Mouse (Mus musculus) ES-E14 (cell line): ENCODE data around the gene Hacd4. TPM values are rescaled to one million over a fixed set of nuclear protein-coding genes. Genes with fewer than 3 reads are reported as not detected.

Source experiments
- DNase-seq: peaks from one replicate; pipeline ENCODE4 v3.0.0-alpha.2; 2013; ENCODE audit warnings: low read depth, low spot score
- H3K27ac ChIP-seq: 2 replicates; pipeline ENCODE4 v1.5.1; 2012; ENCODE audit warnings: low read depth, mild to moderate bottlenecking, low read length, moderate library complexity, mixed read lengths; ENCODE audit not compliant: poor library complexity, insufficient read depth, severe bottlenecking
- H3K36me3 ChIP-seq: 2 replicates; pipeline ENCODE4 v1.6.1; 2012; ENCODE audit warnings: mild to moderate bottlenecking, low read length, moderate library complexity, mixed read lengths; ENCODE audit not compliant: control insufficient read depth, poor library complexity, insufficient read depth, severe bottlenecking
- H3K4me1 ChIP-seq, 2 experiments: fragments of 150-350 bp in 1 of 2; sonication (generic) in 1 of 2; 2 replicates each; pipeline ENCODE4 v1.6.1; 2012; ENCODE audit warnings: low read length in 2 of 2, mild to moderate bottlenecking in 1 of 2, mixed read lengths in 1 of 2; ENCODE audit not compliant: control insufficient read depth in 2 of 2, insufficient read depth in 2 of 2, poor library complexity in 1 of 2
- H3K4me3 ChIP-seq, 2 experiments: fragments of 150-350 bp in 1 of 2; sonication (generic) in 1 of 2; 2 replicates each; pipeline ENCODE4 v1.5.1; 2012; ENCODE audit warnings: low read length in 2 of 2, low read depth in 1 of 2, mild to moderate bottlenecking in 1 of 2, mixed read lengths in 1 of 2; ENCODE audit not compliant: insufficient read depth in 1 of 2, poor library complexity in 1 of 2, severe bottlenecking in 1 of 2
- H3K9ac ChIP-seq: 2 replicates; pipeline ENCODE4 v1.6.1; 2012; ENCODE audit warnings: low read depth, mild to moderate bottlenecking, low read length, mixed read lengths; ENCODE audit not compliant: poor library complexity, insufficient read depth, severe bottlenecking
- H3K9me3 ChIP-seq: fragments of 150-350 bp; sonication (generic); 2 replicates; pipeline ENCODE4 v1.6.1; 2012; ENCODE audit warnings: low read depth, mild to moderate bottlenecking, low read length; ENCODE audit not compliant: control insufficient read depth, insufficient read depth
- CHD2 ChIP-seq: IDR thresholded peaks from 2 replicates; pipeline ENCODE4 v1.6.1; 2014; ENCODE audit warnings: mild to moderate bottlenecking, low read depth, low read length, inconsistent platforms
- HCFC1 ChIP-seq: IDR thresholded peaks from 2 replicates; pipeline ENCODE4 v1.6.1; 2012; ENCODE audit warnings: low read length, inconsistent platforms, borderline replicate concordance; ENCODE audit not compliant: insufficient read depth
- MAFK ChIP-seq: IDR thresholded peaks from 2 replicates; pipeline ENCODE4 v1.6.1; 2014; ENCODE audit warnings: mild to moderate bottlenecking, low read depth, low read length, inconsistent platforms; ENCODE audit not compliant: insufficient read depth
- ZC3H11A ChIP-seq: IDR thresholded peaks from 2 replicates; pipeline ENCODE4 v1.6.1; 2012; ENCODE audit warnings: low read depth, mild to moderate bottlenecking, inconsistent platforms, low read length, borderline replicate concordance
- ZNF384 ChIP-seq: IDR thresholded peaks from 2 replicates; pipeline ENCODE4 v1.6.1; 2012; ENCODE audit warnings: low read depth, low read length, inconsistent platforms
- in situ Hi-C, 2 experiments: fragments of 600-800 bp; cut with MboI; formaldehyde crosslinking; loops; one replicate each; pipeline ENCODE4 v1.15.1; 2025; ENCODE audit warnings: low sequenced_read_pairs in 2 of 2, inconsistent platforms in 1 of 2; ENCODE audit not compliant: unreplicated experiment in 2 of 2
- total RNA-seq: library from RNA; depleted of rRNA; stranded (reverse); fragments of 300-350 nt; gene quantifications from 2 replicates; pipeline ENCODE4 v1.2.3, GENCODE M21; 2012

The Hacd4 gene
- total RNA-seq, 1 experiment: 5.7 TPM

DNA sequence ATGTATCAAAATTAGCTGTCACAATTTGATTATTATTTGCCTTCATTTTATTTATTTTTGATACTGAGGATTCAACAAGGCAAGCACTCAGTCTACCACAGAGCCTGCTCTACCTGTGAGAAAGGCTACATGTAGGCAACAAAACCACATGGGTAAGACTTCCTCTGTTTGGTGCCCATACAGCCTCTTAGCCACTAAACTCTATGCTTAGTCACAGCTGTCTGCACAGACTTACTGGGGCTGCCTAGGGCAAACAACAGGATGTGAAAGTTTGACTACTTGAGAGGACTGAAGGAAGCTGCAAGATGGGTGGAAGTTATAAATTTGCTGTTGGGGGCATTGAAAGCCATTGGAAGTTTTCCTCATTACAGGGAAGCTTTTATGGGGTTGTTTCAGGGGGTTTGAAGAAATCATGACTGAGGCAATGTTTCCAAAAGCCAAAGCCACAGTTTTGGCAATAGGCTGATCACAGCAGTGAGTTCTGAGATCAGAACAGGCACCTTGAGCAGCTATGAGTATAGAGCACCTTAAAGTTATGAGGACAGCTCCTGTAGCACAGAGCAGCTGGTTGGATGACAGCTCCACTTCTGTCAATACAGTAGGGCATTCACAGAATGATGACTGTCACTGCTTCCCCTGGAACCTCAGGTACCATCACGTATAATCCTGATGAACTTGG, 11.5 kb upstream of the Hacd4 start:
- DNase-seq: no peak
- Histone ChIP-seq H3K9me3 (no peaks in the 10 kb centered on the region), H3K36me3 (no peaks in the 10 kb centered on the region), H3K4me3 (no peak overlapping the region), H3K4me1 (0 out of 4 replicates have a peak, but pooled peaks cover 0 to 3% of the 10 kb centered on the region in 2 experiments), H3K9ac (no peak overlapping the region), H3K27ac (no peak overlapping the region)
- no peak for TF ChIP-seq HCFC1
- TF ChIP-seq ZC3H11A: no peak
- no peak for TF ChIP-seq ZNF384
- no peak for TF ChIP-seq CHD2
- no peak for TF ChIP-seq MAFK
- in situ Hi-C loops: no loop called here

DNA sequence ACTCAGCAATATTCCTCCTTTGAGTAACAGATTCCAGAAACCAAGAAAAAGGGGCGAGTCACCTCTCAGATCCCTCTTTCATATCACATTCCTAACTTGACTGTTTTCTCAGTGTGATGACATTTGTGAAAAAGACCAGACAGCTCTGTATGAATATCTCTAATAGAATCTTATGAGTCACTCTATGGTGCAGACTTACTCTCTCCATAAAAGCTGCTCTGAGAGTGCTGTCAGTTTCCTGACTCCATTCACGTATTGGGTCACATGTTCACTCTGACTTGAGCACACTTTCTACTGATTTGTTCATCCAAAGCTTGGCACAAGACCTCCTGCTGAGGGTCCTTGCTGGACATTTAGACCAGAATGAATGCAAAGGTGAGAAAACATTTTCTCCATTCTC, 10.2 kb upstream of the Hacd4 start:
- DNase-seq: no peak
- no peak overlapping the region for H3K27ac ChIP-seq
- 0 out of 4 replicates have a peak, but pooled peaks cover 0 to 3% of the 10 kb centered on the region in 2 experiments for H3K4me1 ChIP-seq
- TF ChIP-seq ZC3H11A: no peak
- no peak for TF ChIP-seq CHD2
- no peak for TF ChIP-seq HCFC1
- TF ChIP-seq ZNF384: no peak
- no peak for TF ChIP-seq MAFK
- H3K4me3 ChIP-seq: no peak overlapping the region
- in situ Hi-C loops: no loop called here
- H3K9ac ChIP-seq: no peak overlapping the region
- H3K9me3 ChIP-seq: no peaks in the 10 kb centered on the region
- H3K36me3 ChIP-seq: no peaks in the 10 kb centered on the region

DNA sequence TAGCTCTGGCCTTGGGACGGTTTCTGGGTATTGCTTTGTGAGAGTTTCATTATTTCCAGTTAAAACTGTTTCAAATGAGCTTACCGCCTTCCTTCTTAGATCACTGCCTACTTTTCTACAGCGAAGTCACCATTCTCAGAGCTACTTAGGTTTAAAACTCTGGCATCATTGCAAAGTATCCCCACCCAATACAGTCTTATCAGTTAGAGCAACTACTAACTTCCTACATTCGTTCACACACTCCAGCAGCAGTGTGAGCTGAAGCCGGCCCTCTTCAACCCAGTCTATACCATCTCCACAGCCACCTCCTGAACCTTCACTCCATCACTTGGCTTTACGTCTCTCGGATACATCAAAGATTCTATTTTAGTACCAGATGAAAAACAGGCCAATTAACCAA, 2.1 kb upstream of the Hacd4 start:
- H3K9ac ChIP-seq: no peak overlapping the region
- in situ Hi-C loops: no loop called here
- no peak overlapping the region for H3K27ac ChIP-seq
- no peak for DNase-seq
- H3K9me3 ChIP-seq: no peaks in the 10 kb centered on the region
- H3K36me3 ChIP-seq: no peaks in the 10 kb centered on the region
- 0 out of 4 replicates have a peak, but pooled peaks cover 0 to 2% of the 10 kb centered on the region in 2 experiments for H3K4me1 ChIP-seq
- TF ChIP-seq CHD2: no peak
- no peak overlapping the region for H3K4me3 ChIP-seq

DNA sequence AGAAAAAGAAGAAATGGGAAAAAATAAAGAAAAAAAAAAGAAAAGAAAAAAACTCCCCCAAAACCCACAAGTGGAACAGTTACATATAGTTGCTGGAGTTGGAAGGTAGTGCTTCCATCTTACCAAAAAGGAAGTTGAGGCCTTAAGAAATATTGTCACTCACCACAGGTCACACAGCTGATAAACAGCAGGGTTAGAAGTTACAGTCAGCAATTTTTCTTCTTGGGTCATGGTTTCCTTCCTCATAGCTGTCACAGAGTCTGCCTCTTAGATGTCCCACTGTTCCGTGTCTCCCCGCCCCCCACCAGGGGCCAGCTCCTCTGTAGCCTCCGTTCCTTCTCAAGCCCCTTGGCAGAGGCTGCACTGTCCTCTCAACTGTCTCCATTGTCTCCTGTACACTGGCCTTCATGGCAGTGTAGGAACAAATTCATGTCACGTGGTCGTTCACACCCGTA, 968 bp upstream of the Hacd4 start:
- in situ Hi-C loops: no loop called here
- Histone ChIP-seq H3K9me3 (no peaks in the 10 kb centered on the region), H3K4me1 (no peaks in the 10 kb centered on the region), H3K27ac (no peak overlapping the region), H3K4me3 (no peak overlapping the region), H3K9ac (no peak overlapping the region), H3K36me3 (no peaks in the 10 kb centered on the region)
- DNase-seq: no peak
- TF ChIP-seq CHD2 (no peak), ZNF384 (no peak), HCFC1 (no peak), ZC3H11A (no peak), MAFK (no peak)

DNA sequence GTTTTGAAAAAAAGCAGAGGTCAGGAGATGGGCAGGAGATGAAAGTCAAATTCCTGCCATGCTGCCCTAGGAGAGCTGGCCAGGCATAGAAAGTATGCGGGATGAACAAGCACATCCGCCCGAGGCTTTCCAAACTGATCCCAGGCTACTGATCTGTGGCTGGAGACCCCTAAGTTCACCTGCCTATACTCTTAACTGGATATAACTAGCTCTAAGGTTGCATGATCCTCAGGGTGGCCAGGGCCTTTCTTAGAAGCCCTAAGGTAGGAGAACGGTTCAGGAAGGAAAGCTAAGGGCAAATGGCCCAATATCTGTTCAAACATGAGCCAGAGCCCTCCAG, 232 bp upstream of the Hacd4 start:
- in situ Hi-C loops: no loop called here
- peak overlapping the region; percentile 27 to 70; a peak in 3 of 4 replicates for H3K4me3 ChIP-seq
- no peak overlapping the region for H3K9ac ChIP-seq
- no peaks in the 10 kb centered on the region for H3K4me1 ChIP-seq
- TF ChIP-seq HCFC1: no peak
- no peak for TF ChIP-seq ZC3H11A
- TF ChIP-seq ZNF384: peak; percentile 50; the same call in 1 of the 2 replicates
- TF ChIP-seq CHD2: no peak
- DNase-seq: no peak
- no peaks in the 10 kb centered on the region for H3K9me3 ChIP-seq
- H3K27ac ChIP-seq: no peak overlapping the region
- H3K36me3 ChIP-seq: no peaks in the 10 kb centered on the region
